In genomic region chr10:80322811-80323211, GRCm38 (mm10) we compare ENCODE assay signal across 8 mouse cellular contexts. TPM values are rescaled to one million over a fixed set of nuclear protein-coding genes. Genes with fewer than 3 reads are reported as not detected.
A peak's percentile ranks its signal among the peaks of the same experiment; 100 is the strongest.
DNase-seq lines count a peak whose midpoint lies in the region; ATAC-seq and TF ChIP-seq lines count a peak whose summit lies in the region.

No protein-coding gene starts in this region.

- no peaks in the 10 kb centered on the region for H3K9me3 ChIP-seq in hindbrain, embryonic 12.5 days (replicated peaks)
- H3K9me3 ChIP-seq in liver, embryonic 11.5 days (ENCODE audit: control insufficient read depth, low read length), result no peaks in the 10 kb centered on the region
- no peaks in the 10 kb centered on the region for H3K9me3 ChIP-seq in neural tube, embryonic 13.5 days

- no peak for TF ChIP-seq CTCF in thymus, adult 2 months (IDR thresholded peaks at IDR 0.05; ENCODE audit: borderline replicate concordance, control insufficient read depth, extremely low read depth, insufficient read depth, low read length, poor library complexity)

- H3K36me3 ChIP-seq in thymus, adult 2 months (ENCODE audit: control insufficient read depth, insufficient read depth, low read length), result no peaks in the 10 kb centered on the region
- H3K36me3 ChIP-seq in hindbrain, embryonic 12.5 days, result peaks cover 10% of the 10 kb centered on the region
- peaks cover 6% of the 10 kb centered on the region; the same call in 1 of the 2 replicates for H3K36me3 ChIP-seq in liver, embryonic 11.5 days (ENCODE audit: control insufficient read depth, insufficient read depth, low read length)
- H3K36me3 ChIP-seq in neural tube, embryonic 13.5 days, result peaks cover 9% of the 10 kb centered on the region

- peaks cover 40% of the 10 kb centered on the region for H3K4me1 ChIP-seq in thymus, adult 2 months (replicated peaks; ENCODE audit: control insufficient read depth, insufficient read depth, low read length)
- H3K4me1 ChIP-seq in hindbrain, embryonic 12.5 days, result peaks cover 31% of the 10 kb centered on the region
- H3K4me1 ChIP-seq in liver, embryonic 11.5 days (replicated peaks; ENCODE audit: control insufficient read depth, insufficient read depth, low read length), result peaks cover 41% of the 10 kb centered on the region
- H3K4me1 ChIP-seq in neural tube, embryonic 13.5 days (replicated peaks), result peaks cover 34% of the 10 kb centered on the region

- TF ChIP-seq POLR2A in thymus, adult 2 months (IDR thresholded peaks at IDR 0.05; ENCODE audit: control insufficient read depth, extremely low read depth, insufficient read depth, low read length, poor library complexity), result no peak

- no peak overlapping the region for H3K27ac ChIP-seq in thymus, adult 2 months (ENCODE audit: control insufficient read depth, insufficient read depth, low read length)
- no peak overlapping the region for H3K27ac ChIP-seq in hindbrain, embryonic 12.5 days
- H3K27ac ChIP-seq in liver, embryonic 11.5 days (ENCODE audit: low read depth, low read length), result peak overlapping the region; percentile 88
- H3K27ac ChIP-seq in neural tube, embryonic 13.5 days (replicated peaks), result no peak overlapping the region

- no peak for ATAC-seq in hindbrain, embryonic 12.5 days (ENCODE audit: low FRiP score)
- peak; percentile 16 for ATAC-seq in liver, embryonic 11.5 days (replicated peaks; ENCODE audit: low FRiP score)
- 0 out of 2 replicates have a peak, but pooled peaks have one; percentile 4 for ATAC-seq in neural tube, embryonic 13.5 days (ENCODE audit: low read depth)

- no peak for DNase-seq in thymus, adult 2 months
- DNase-seq in thymus, postnatal 14 days, result no peak
- DNase-seq in embryo, embryonic 11 days, result peak; percentile 59
- DNase-seq in liver, embryonic 11.5 days (ENCODE audit: low spot score), result no peak
- DNase-seq in ovary, postnatal 14 days (ENCODE audit: low spot score), result no peak
- no peak for DNase-seq in right cerebral cortex, postnatal 25 days

- WGBS in thymus, adult 2 months, result 4% methylated on average over 28 of the region's 28 CpGs
- 8% methylated on average over 28 of the region's 28 CpGs for WGBS in hindbrain, embryonic 12.5 days
- 3% methylated on average over 28 of the region's 28 CpGs for WGBS in liver, embryonic 11.5 days
- 5% methylated on average over 28 of the region's 28 CpGs for WGBS in neural tube, embryonic 13.5 days

- peak overlapping the region; percentile 96 for H3K4me2 ChIP-seq in hindbrain, embryonic 12.5 days (replicated peaks)
- H3K4me2 ChIP-seq in liver, embryonic 11.5 days, result peak overlapping the region; percentile 99
- H3K4me2 ChIP-seq in neural tube, embryonic 13.5 days, result peak overlapping the region; percentile 83

- no peaks in the 10 kb centered on the region for H3K27me3 ChIP-seq in thymus, adult 2 months (ENCODE audit: control insufficient read depth, insufficient read depth, low read length)
- peaks cover 37% of the 10 kb centered on the region for H3K27me3 ChIP-seq in hindbrain, embryonic 12.5 days
- 0 out of 2 replicates have a peak, but pooled peaks cover under 1% of the 10 kb centered on the region for H3K27me3 ChIP-seq in liver, embryonic 11.5 days (replicated peaks; ENCODE audit: control insufficient read depth, insufficient read depth, low read length)
- peaks cover 15% of the 10 kb centered on the region; the same call in 1 of the 2 replicates for H3K27me3 ChIP-seq in neural tube, embryonic 13.5 days

- H3K9ac ChIP-seq in hindbrain, embryonic 12.5 days, result peak overlapping the region; percentile 60
- H3K9ac ChIP-seq in liver, embryonic 11.5 days (ENCODE audit: low read depth, low read length), result peak overlapping the region; percentile 85
- H3K9ac ChIP-seq in neural tube, embryonic 13.5 days, result peak overlapping the region; percentile 60

- H3K4me3 ChIP-seq in thymus, adult 2 months (ENCODE audit: control insufficient read depth, insufficient read depth, low read length), result peak overlapping the region; percentile 91
- H3K4me3 ChIP-seq in hindbrain, embryonic 12.5 days, result peak overlapping the region; percentile 40
- peak overlapping the region; percentile 75 for H3K4me3 ChIP-seq in liver, embryonic 11.5 days (ENCODE audit: low read depth, low read length)
- H3K4me3 ChIP-seq in neural tube, embryonic 13.5 days, result peak overlapping the region; percentile 42

RNA-seq across cellular contexts. Expression of gene 2310011J03Rik, which starts 2.5 kb away (rescaled TPM):
- 78.9 and 93.8 TPM in 2 replicates for polyA plus RNA-seq in thymus, adult 2 months (2012; rRNA removed)
- 38.4 and 39.7 TPM in 2 replicates for polyA plus RNA-seq in hindbrain, embryonic 12.5 days (2016; fragmentation: Nextera tagmentation; extraction: Ambion mirVana)
- polyA plus RNA-seq in liver, embryonic 11.5 days (2014; fragmentation: Nextera tagmentation; extraction: Ambion mirVana), result 46.2 and 47.8 TPM in 2 replicates
- 27.9 and 30.7 TPM in 2 replicates for polyA plus RNA-seq in neural tube, embryonic 13.5 days (2015; fragmentation: Nextera tagmentation; extraction: Ambion mirVana)

RNA-seq across cellular contexts. Expression of gene Pcsk4, which starts 6.5 kb away (rescaled TPM):
- 11.7 and 14.1 TPM in 2 replicates for polyA plus RNA-seq in thymus, adult 2 months (2012; rRNA removed)
- polyA plus RNA-seq in hindbrain, embryonic 12.5 days (2016; fragmentation: Nextera tagmentation; extraction: Ambion mirVana), result 2.2 and 2.8 TPM in 2 replicates
- 12.6 and 12.8 TPM in 2 replicates for polyA plus RNA-seq in liver, embryonic 11.5 days (2014; fragmentation: Nextera tagmentation; extraction: Ambion mirVana)
- 2.9 and 3.6 TPM in 2 replicates for polyA plus RNA-seq in neural tube, embryonic 13.5 days (2015; fragmentation: Nextera tagmentation; extraction: Ambion mirVana)

RNA-seq across cellular contexts. Expression of gene Reep6, which starts 6.9 kb away (rescaled TPM):
- 2.0 and 3.5 TPM in 2 replicates for polyA plus RNA-seq in thymus, adult 2 months (2012; rRNA removed)
- polyA plus RNA-seq in hindbrain, embryonic 12.5 days (2016; fragmentation: Nextera tagmentation; extraction: Ambion mirVana), result 3.2 and 4.1 TPM in 2 replicates
- 74.3 and 76.1 TPM in 2 replicates for polyA plus RNA-seq in liver, embryonic 11.5 days (2014; fragmentation: Nextera tagmentation; extraction: Ambion mirVana)
- polyA plus RNA-seq in neural tube, embryonic 13.5 days (2015; fragmentation: Nextera tagmentation; extraction: Ambion mirVana), result 3.3 and 4.5 TPM in 2 replicates

RNA-seq across cellular contexts. Expression of gene Adamtsl5, which starts 25.4 kb away (rescaled TPM):
- 4.6 and 9.0 TPM in 2 replicates for polyA plus RNA-seq in thymus, adult 2 months (2012; rRNA removed)
- polyA plus RNA-seq in hindbrain, embryonic 12.5 days (2016; fragmentation: Nextera tagmentation; extraction: Ambion mirVana), result 0.38 and 0.77 TPM in 2 replicates
- polyA plus RNA-seq in liver, embryonic 11.5 days (2014; fragmentation: Nextera tagmentation; extraction: Ambion mirVana), result 1.6 and 2.6 TPM in 2 replicates
- 1.6 and 1.8 TPM in 2 replicates for polyA plus RNA-seq in neural tube, embryonic 13.5 days (2015; fragmentation: Nextera tagmentation; extraction: Ambion mirVana)

RNA-seq across cellular contexts. Expression of gene Apc2, which starts 27.0 kb away (rescaled TPM):
- 0.40 and 0.57 TPM in 2 replicates for polyA plus RNA-seq in thymus, adult 2 months (2012; rRNA removed)
- 170 and 191 TPM in 2 replicates for polyA plus RNA-seq in hindbrain, embryonic 12.5 days (2016; fragmentation: Nextera tagmentation; extraction: Ambion mirVana)
- polyA plus RNA-seq in liver, embryonic 11.5 days (2014; fragmentation: Nextera tagmentation; extraction: Ambion mirVana), result 0.30 and 0.45 TPM in 2 replicates
- 153 and 156 TPM in 2 replicates for polyA plus RNA-seq in neural tube, embryonic 13.5 days (2015; fragmentation: Nextera tagmentation; extraction: Ambion mirVana)

Comparison
In these comparisons a context has a peak if more than half of its experiments do, and no peak if none do; other contexts are left out.
1. H3K4me3 ChIP-seq: peak in every context shown above with its lines; median percentile 91 in thymus, adult 2 months; 75 in liver, embryonic 11.5 days; 42 in neural tube, embryonic 13.5 days; 40 in hindbrain, embryonic 12.5 days.
2. RNA of gene Reep6, which starts 6.9 kb away (polyA plus RNA-seq): 74.3 to 76.1 TPM in liver, embryonic 11.5 days; 3.3 to 4.5 TPM in neural tube, embryonic 13.5 days, 3.2 to 4.1 TPM in hindbrain, embryonic 12.5 days and 2.0 to 3.5 TPM in thymus, adult 2 months; every median in the first group is over 10 times any median in the second.
3. Peak in every context shown above with its lines, with median percentiles within 50 percentile points of each other: H3K4me2 ChIP-seq and H3K9ac ChIP-seq.